Mouse (Mus musculus) frontal cortex, postnatal 10 days (tissue): ENCODE data around the gene Epm2aip1.

Source experiments
- DNase-seq, 2 experiments: peaks; one replicate each; pipeline ENCODE4 v3.0.0; 2022; ENCODE audit warnings: low spot score in 2 of 2, mixed read lengths in 1 of 2

Gene Epm2aip1

DNA sequence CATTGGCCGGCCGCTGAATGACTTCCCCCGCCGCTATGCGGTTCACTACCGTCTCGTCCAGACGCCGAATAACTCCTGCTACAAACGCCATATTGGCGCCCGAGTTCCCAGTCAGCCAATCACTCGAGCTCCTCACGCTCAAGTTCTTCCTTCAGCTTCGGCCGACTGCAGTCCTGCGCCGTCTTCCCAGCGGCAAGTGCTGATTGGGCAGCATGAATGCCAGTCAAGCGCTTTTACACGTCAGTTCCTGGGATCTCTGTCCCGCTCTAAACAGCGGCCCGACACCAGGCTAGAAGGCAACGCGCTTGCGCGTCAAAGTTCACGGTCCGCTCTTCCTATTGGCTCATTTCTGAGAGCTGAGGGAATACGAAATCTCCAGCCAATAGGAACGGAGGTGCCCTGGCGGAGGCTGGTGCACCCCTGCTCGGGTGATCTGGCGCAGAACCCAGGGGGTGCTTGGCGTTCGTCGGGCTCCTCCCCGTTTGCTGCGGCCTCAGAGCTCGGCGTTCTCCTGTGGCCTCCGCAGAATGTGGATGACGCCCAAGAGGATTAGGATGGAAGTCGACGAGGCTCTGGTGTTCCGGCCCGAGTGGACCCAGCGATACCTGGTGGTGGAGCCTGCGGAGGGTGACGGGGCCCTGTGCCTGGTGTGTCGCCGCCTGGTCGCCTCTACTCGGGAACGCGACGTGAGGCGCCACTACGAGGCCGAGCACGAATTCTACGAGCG, at the start of gene Epm2aip1, which contains the start of gene Mlh1:
Epm2aip1 (plus strand) TSS at position 496 of the 727 bp plus-strand sequence.
Mlh1 (minus strand) TSS at position 358 of the 727 bp plus-strand sequence.
- peak; percentile 98 to 99 for DNase-seq

DNA sequence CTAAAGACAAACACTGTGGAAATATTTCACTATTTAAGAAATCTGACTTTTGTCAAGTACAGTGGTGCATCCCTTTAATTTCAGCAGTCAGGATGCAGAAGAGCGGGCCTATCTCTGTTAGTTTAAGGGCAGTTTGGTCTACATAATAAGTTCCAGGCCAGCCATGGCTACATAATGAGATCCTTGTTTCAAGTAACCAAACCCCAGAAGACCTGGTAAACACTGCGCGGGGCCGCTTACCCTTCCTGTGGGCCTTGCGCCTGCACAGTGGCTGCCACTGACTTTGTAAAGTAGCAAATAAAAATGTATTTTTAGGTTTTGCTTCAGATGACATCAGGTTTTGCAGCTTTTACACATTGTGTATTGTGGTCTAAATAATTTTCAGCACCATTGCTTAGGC, 48.3 kb upstream of the Epm2aip1 start:
- DNase-seq: no peak

DNA sequence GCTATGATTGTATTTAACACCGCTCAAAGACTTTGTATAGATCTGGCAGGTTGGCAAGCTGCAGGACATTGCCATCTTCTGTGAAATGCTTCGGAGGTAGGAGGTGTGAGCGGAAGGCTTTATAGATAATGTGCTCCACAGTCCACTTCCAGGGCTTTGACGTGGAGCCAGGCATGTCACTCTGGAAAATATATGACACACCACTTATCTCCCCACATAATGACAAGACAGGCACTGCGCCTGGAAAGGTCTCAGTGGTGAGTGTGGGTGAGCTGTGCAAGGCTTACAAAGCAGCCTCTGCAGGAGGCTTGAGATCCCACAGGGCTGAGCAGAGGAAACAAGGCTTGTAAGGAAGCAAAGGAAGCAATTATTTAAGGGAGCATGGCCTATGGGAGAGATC, 43.3 kb upstream of the Epm2aip1 start:
- DNase-seq: no peak

DNA sequence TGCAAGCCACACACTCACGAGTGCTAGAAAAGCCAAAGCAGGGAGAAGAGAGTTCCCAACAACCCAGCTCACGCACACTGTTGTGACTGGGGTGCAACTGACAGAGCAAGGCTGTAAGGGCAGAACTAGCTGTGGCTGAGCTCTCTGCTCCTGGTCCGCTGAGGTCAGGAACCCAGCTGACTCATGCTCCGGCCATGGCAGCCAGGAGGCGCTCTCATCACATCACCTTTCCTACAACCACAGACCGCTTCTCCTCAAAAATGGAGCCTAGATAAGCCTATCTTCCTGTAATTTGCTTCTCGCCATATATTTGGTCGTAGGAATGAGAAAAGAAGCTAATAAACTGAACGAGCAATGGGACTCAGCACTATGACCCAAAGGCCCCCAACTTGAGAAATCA, 37.0 kb upstream of the Epm2aip1 start:
- no peak for DNase-seq

DNA sequence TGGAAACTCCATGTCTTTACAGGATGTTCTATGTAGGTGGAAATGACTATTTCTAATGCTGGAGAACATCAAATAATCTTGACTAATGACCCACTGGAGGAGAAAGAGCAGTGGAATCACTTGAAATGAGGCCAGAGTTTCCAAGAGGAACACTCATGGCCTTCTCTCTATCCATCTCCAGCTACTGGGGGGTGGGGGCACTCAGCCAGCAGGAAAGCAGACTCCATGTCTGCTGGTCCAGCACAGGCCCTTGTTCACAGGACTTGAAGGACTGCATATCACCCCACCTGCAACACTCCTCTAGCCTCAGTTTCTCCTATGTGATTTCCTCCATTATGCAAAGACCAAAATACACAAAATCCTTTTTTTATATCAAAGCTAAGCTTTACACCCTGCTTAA, 34.0 kb upstream of the Epm2aip1 start:
- DNase-seq: no peak

DNA sequence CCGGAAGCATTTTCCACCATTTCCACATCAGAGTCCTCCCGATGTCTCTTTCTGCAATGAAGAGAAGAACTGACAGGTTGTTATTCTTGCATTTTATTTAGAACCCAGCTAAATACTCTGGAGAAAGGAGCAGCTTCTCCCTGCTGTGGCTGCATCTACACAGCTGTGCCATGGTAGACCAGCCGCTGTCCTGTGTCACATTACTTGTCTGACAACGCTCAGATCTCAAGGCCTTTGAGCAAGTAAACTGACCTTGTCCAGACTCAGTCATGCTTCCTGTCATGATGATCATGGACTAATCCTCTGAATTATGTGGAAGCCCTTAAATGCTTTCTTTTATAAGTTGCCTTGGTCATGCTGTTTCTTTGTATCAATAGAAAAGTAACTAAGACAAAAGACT, 31.9 kb upstream of the Epm2aip1 start:
- no peak for DNase-seq

DNA sequence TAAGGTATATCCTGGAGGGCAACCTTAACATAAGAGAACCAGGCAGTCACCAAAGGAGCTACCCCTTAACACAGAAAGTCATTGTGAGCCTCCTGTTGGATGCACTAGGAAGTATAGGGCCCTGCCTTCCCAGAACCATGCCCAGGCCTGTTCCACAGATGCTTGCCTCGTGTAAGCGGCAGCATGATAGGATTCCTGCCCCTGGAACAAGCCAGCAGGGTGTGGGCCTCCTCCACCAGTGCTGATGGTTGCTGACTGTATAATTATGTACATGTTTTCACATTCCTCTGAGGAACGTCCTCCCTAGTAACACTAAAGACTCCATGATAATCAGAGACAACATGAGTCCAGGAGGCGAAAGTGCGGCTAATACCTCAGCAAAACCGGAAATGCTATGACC, 28.3 kb upstream of the Epm2aip1 start:
- DNase-seq: no peak

DNA sequence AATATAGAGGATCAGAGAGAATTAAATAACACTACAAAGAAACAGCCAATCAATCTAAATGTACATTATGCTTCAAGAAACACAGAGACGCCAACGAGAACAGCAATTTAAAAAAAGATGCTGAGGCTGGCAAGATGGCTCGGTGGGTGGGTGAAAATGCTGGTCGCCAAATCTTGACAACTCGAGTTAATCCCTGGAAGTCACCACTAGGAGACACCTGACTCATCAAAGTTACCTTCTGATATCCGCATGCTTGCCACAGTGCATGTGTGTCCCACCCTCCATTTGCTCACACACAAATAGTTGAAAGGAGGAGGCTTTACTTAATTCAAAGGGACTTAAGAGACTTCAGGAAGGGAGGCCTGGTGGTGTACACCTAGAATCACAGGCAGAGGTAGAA, 26.2 kb upstream of the Epm2aip1 start:
- DNase-seq: no peak

DNA sequence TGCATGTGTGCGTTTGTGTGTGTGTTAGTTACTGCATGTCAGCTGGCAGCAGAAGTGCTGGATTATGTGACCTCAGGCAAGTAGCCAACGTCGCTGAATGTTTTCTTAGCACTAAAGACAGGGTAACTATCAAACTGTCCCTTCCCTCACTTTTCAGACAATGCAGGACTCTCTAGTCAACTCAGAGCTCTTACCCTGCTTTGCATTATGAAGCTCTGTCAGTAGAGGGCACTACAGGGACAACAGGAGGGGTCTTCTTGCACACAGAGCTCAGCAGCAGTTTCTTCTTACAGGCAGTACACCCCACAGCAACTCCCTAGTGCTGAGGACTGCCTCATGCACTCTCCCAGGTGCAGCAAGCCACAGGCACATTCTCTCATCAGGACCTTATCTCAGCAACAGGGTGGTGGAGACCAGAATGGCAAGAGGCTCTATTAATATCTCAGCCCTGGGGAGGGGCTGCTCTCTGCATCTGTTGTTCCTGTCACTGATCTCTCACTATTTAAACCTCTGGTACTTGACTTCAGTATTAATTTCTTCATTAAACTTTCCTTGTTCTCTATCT, 24.0 kb upstream of the Epm2aip1 start:
- no peak for DNase-seq

DNA sequence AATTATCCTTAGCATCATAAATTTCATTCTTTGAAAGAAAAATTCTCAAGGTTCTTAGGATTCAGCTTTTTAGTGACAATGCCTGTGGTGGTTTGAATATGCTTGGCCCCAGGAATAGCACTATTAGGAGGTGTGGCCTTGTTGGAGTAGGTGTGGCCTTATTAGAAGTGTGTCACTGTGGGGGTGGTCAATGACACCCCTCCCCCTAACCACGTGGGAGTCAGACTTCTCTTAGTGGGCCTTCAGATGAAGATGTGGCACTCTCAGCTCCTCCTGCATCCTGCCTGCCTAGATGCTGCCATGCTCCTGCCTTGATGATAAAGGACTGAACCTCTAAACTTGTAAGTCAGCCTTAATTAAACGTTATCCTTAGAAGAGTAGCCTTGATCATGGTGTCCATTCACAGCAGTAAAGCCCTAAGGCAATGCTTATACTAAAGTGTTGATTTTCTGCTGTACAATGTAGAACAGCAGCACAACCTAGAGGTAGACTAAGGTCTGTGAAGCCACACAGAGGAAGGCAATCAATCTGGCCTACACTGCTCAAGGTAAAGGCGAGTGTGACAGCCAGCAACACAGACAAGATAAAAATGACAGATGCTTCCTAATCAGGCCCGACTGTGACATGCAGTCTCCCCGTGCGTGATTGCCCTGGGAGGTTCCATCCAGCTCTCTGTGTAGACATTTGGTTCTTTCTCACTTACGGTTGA, 19.4 kb upstream of the Epm2aip1 start:
- no peak for DNase-seq

DNA sequence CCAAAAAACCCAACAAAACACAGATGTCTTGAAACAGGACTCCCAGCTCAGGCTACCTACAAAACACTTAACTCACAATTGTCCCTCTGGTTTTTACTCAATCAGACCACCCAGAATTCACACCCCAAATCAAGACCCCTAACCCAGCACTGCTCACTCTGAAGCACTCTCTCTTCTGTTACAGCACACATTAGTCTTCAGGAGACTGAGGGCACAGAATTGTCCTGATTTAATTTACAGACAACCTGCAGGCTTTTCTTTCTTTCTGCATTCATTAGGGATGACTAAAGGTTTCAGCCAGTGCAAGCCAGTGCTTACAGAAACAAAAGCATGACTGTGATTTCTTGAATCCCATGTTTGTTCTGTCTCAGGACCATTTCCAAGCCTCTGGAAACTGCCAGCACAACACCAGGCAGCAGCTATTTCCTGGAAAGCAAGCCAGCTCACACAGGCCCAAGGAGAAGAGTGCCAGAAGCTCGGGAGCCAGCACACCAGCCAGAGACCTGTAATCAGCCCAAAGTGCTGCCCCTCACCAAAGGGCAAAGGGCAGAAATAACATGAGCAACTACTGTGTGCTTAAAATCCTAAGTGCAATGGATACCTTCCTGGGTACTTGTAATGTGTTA, 11.3 kb upstream of the Epm2aip1 start:
- peak in 1 of 2 experiments; percentile 24 for DNase-seq

DNA sequence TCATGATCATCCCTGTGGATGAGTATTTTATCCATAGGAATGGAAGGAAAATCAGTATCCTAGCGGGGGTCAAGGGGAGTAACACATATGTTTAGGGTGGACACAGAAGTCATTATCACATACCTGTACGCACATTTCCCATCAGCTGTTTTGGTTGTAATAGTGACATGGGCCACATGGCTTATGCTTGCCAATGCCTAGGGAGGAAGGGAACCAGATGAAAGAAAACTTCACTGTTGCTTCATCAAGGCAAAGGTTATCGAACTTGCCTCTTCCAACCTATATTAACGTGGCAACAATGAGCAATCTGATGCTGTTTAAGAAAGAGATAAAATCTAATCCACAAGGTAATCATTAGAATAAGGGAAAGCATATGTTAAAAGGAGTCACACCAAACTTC, 10.4 kb upstream of the Epm2aip1 start:
- no peak for DNase-seq

DNA sequence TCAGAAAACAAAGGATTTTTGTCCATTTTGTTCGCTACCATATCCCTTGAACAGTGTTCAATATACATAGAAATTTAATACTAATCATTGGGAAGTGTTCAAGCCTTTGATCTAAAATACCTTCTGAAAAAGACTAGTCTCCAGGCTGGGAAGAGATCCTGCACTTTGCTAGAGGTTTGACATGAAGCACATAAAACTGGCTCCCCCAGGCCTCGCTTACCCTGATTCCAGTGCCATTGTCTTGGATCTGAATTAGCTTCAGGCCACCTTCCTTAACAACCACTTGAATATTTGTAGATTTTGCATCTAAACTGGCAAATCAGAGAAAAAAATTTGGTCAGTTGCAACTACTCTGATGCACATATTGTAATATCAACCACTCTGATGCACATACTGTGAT, 3.7 kb upstream of the Epm2aip1 start:
- no peak for DNase-seq

DNA sequence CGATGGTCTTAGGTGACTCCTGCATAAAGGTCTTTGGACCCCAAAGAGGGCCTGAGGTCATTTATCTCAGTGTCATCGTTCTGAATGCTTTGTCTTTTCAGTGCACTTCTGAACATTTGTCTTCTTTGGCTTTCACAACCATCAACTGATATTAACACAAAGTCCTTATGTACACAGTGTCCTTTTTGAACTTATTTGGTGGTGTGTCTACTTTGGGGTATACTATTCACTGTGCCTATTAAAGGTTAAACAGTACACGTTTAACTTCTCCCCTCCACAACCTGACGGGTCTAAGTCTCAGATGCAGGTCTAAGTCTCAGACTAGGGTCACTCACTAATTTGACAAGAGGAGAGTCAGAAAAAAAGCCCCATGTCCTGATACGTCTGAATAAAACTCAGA, 1.1 kb upstream of the Epm2aip1 start:
- no peak for DNase-seq

DNA sequence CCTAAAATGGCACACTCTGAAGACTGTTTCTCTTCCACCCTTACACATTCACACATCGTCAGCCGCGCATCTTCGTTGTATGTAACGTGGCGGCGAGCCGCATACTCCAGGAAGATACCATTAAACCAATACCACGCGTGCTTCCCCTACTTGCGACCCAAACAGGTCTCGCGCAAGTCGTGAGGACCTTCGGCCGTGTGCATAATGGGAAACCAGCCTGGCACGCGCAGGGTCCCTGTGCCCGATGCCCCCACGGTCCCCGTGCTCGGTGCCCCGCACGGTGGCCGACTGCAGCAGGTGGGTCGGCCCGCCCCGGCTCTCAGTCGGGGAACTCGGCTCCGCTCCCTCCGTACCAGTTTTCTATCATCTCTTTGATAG, 684 bp upstream of the Epm2aip1 start:
- no peak for DNase-seq

DNA sequence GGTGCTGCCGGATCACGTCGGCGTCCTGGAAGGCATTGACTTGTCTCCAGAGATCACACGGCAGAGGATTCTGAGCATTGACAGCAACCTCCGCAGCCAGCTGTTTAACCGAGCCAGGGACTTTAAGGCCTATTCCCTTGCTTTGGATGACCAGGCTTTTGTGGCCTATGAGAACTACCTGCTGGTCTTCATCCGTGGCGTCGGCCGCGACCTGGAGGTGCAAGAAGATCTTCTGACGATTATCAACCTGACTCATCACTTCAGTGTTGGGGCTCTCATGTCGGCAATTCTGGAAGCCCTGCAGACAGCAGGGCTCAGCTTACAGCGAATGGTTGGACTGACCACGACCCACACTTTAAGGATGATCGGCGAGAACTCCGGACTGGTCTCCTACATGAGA, 627 bp downstream of the Epm2aip1 start:
- DNase-seq: peak in 1 of 2 experiments; percentile 30

DNA sequence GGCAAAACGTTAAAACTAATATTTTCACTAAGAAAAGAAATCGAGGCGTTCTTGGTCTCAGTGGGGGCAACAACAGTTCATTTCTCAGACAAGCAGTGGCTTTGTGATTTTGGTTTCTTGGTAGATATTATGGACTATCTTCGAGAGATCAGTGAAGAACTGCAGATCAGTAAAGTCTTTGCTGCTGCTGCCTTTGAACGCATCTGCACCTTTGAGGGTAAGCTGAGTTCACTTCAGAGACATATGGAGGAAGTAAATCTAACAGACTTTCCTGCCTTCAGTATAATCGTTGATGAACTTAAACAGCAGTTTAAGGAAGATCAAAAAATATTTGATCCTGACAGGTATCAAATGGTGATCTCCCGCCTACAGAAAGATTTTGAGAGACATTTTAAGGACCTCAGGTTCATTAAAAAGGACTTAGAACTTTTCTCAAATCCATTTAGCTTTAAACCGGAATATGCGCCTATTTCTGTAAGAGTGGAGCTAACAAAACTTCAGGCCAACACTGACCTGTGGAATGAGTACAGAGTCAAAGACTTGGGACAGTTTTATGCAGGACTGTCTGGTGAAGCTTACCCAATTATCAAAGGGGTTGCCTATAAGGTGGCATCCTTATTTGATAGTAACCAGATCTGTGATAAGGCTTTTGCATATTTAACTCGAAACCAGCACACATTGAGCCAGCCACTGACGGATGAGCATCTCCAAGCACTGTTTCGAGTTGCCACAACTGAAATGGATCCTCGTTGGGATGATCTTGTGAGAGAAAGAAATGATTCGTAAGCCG, 1.5 kb downstream of the Epm2aip1 start:
- no peak for DNase-seq

DNA sequence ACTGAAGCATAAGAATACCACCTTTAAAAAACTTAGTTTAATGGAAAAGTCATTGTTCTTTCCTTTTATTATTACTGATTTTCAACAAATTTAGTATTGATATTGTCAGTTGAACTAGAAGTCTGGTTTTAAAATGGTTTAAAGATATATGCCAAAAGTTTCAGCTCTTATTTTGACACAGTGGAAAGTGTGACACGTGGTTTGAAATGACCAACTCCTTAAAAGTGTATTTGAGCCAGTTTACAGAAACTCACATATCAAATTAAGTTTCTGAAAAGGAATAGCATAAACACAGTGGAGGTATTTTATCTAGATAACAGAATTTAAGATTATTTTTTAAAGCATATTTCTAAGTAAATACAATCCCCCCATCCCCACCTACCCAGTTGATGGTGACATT, 2.2 kb downstream of the Epm2aip1 start:
- DNase-seq: no peak

DNA sequence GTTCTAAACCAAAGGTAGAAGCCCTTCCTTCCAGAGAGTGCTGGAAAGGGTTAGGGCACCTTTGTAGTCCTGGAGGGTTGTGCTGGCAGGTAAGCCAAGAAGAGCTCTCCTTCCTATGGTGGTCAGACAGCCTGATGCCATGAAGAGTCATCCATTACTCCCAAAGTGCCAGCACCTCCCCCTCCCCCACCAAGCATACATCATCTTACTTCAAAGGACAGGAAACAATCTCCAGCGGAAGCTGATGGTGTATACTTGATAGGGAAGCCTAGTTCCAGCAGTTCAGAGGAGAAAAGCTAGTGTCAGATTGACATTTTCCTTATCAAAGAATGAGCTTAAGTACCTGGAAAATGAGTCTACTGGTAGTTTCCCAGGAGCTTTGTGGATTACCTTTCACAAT, 3.4 kb downstream of the Epm2aip1 start:
- DNase-seq: no peak

DNA sequence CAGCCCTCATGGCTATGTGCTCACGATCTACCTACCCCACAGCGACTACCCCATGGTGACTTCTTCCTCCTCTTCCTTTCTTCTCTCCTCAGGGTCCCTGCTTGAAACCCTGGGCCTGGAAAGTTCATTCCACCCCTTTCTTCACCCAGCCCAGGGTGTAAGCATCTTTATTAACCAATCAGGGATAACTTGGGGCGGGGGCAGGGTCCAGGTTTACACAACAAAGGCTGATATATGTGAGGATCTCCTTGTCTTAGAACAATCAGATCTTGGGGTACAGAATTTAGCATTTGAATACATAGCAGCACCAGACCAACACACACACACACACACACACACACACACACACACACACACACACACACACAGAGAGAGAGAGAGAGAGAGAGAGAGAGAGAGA, 13.3 kb downstream of the Epm2aip1 start:
- no peak for DNase-seq

DNA sequence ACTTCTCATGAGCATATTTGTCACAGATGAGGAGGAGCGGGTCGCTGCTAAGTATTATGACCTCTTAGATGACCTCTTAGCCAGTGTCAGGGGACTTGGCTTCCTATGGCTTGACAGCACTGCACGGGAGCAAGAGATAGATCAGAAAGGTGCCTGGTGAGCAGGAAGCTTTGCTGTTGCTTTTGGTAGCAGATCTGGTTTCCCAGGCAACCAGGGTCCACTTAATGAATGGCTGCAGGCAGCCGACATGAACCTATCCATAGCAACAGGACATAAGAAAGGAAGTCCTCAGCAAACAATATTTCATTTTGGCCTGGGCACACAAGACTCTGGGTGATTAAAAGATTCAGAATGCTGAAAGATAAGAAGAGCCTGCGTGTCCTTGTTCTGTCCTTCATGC, 13.9 kb downstream of the Epm2aip1 start:
- DNase-seq: no peak

DNA sequence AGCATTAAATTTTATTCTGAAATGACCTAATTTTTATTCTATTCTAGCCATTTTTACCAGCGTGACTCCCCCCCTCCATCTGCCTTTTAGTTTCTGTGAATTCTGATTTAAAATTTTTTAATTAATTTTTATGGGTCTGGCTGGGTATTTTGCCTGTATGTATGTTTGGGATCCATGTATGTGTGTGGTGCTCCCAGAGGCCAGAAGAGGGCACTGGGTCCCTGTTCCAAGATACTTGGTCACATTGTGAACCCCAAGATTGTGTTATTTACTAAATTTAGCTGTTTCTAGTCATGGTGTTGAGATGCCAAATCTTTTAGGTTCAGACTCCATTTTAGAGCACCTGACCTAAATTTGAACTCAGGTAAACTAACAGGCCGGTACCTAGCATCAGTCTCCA, 14.7 kb downstream of the Epm2aip1 start:
- no peak for DNase-seq
